20 mouse cellular contexts compared by ENCODE assay signal in the genomic region with DNA sequence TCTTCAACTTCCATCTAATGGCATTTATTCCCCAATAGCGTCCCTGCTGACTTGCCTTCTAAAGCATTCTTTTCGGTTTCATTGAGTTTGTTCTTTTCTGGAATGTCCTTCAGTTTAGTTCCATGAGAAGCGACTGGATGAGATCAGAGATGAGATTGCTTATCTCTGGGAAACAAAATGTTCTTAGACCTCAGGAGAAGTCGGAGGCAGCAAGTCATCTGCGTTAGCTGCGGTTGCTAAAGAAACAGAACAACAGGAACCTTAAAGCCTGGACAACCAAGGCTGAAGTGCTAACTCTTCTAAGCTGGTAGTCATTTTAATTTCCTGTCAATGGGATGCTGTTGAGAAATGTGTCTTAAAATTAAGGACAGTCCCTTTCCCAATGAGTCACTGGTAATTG.
DNase-seq lines count a peak whose midpoint lies in the region; ATAC-seq lines count a peak whose summit lies in the region.
"Had no signal": no experiment of that assay in that cellular context is flagged by ENCODE, and none has a peak within 500 bp of the region (broad histone marks: within the 10 kb centered on the region; RNA-seq: fewer than 3 reads in every experiment).

No protein-coding gene starts in this region.

- no peaks in the 10 kb centered on the region for H3K36me3 ChIP-seq in forebrain, embryonic 13.5 days (ENCODE audit: poor library complexity, severe bottlenecking)
- H3K36me3 ChIP-seq: embryonic facial prominence, embryonic 12.5 days; heart, embryonic 15.5 days; neural tube, embryonic 12.5 days had no signal

- no peak for ATAC-seq in forebrain, embryonic 13.5 days
- ATAC-seq: forebrain, postnatal 0 days; intestine, postnatal 0 days; liver, postnatal 0 days had no signal

- WGBS in forebrain, embryonic 13.5 days = 65% methylated on average over 6 of the region's 6 CpGs

- no peak overlapping the region for H3K4me2 ChIP-seq in forebrain, embryonic 13.5 days
- H3K4me2 ChIP-seq: embryonic facial prominence, embryonic 12.5 days; heart, embryonic 15.5 days; neural tube, embryonic 12.5 days had no signal

- H3K9ac ChIP-seq in forebrain, embryonic 13.5 days = no peak overlapping the region
- H3K9ac ChIP-seq: embryonic facial prominence, embryonic 12.5 days; forebrain, postnatal 0 days; heart, embryonic 15.5 days; liver, postnatal 0 days; neural tube, embryonic 12.5 days had no signal

- H3K9me3 ChIP-seq in forebrain, embryonic 13.5 days (replicated peaks) = no peaks in the 10 kb centered on the region
- H3K9me3 ChIP-seq: embryonic facial prominence, embryonic 12.5 days; heart, embryonic 15.5 days; neural tube, embryonic 12.5 days had no signal

- H3K4me3 ChIP-seq in forebrain, embryonic 13.5 days = no peak overlapping the region
- H3K4me3 ChIP-seq: embryonic facial prominence, embryonic 12.5 days; gastrocnemius, adult 2 months; heart, adult 2 months; heart, embryonic 15.5 days; megakaryocyte, embryonic 14.5 days; neural tube, embryonic 12.5 days had no signal

- no peaks in the 10 kb centered on the region for H3K27me3 ChIP-seq in forebrain, embryonic 13.5 days
- H3K27me3 ChIP-seq: embryonic facial prominence, embryonic 12.5 days; heart, embryonic 15.5 days; megakaryocyte, embryonic 14.5 days; neural tube, embryonic 12.5 days had no signal

- peaks cover 26% of the 10 kb centered on the region for H3K4me1 ChIP-seq in forebrain, embryonic 13.5 days
- H3K4me1 ChIP-seq: embryonic facial prominence, embryonic 12.5 days; heart, embryonic 15.5 days; megakaryocyte, embryonic 14.5 days had no signal

- DNase-seq in adrenal gland, adult 8-10 months = peak; percentile 13
- DNase-seq in adrenal gland, postnatal 4 days (ENCODE audit: low spot score in 2 of 2) = no peak
- DNase-seq in kidney, adult 9 months = peak; percentile 5
- DNase-seq in kidney, adult 8-10 months = no peak
- DNase-seq in testis, postnatal 14 days (ENCODE audit: low spot score) = peak; percentile 14
- DNase-seq in testis, postnatal 10 days (ENCODE audit: low spot score) = no peak
- no peak for DNase-seq in cerebellum, adult 11-12 months
- DNase-seq: cerebellum, adult 8-10 months; forebrain, postnatal 0 days; gastrocnemius, adult 2 months; heart, adult 2 months; layer of hippocampus, postnatal 36 days; liver; liver, postnatal 0 days had no signal

- H3K27ac ChIP-seq in forebrain, embryonic 13.5 days = no peak overlapping the region
- H3K27ac ChIP-seq: embryonic facial prominence, embryonic 12.5 days; gastrocnemius, adult 2 months; heart, adult 2 months; heart, embryonic 15.5 days; neural tube, embryonic 12.5 days had no signal

Comparison
In these comparisons a context has a peak if more than half of its experiments do, and no peak if none do; other contexts are left out.
1. DNase-seq: peak in adrenal gland, adult 8-10 months (single experiment), kidney, adult 9 months (single experiment) and testis, postnatal 14 days (single experiment); none in adrenal gland, postnatal 4 days (0 of 2), kidney, adult 8-10 months (0 of 2), testis, postnatal 10 days (single experiment) and cerebellum, adult 11-12 months (single experiment).